Mouse (Mus musculus) ES-E14 (cell line): ENCODE measurements around the gene Gm11172. TPM values are rescaled to one million over a fixed set of nuclear protein-coding genes. Genes with fewer than 3 reads are reported as not detected.
"Not testable (repeated sequence)": the region's sequence is repeated elsewhere in the genome, so short reads cannot be mapped to it uniquely, and the experiment has no call there.

Experiments used
- DNase-seq: peaks from one replicate; pipeline ENCODE4 v3.0.0-alpha.2; 2013; ENCODE audit warnings: low read depth, low spot score
- H3K27ac ChIP-seq: 2 replicates; pipeline ENCODE4 v1.5.1; 2012; ENCODE audit warnings: low read depth, mild to moderate bottlenecking, low read length, moderate library complexity, mixed read lengths; ENCODE audit not compliant: poor library complexity, insufficient read depth, severe bottlenecking
- H3K36me3 ChIP-seq: 2 replicates; pipeline ENCODE4 v1.6.1; 2012; ENCODE audit warnings: mild to moderate bottlenecking, low read length, moderate library complexity, mixed read lengths; ENCODE audit not compliant: control insufficient read depth, poor library complexity, insufficient read depth, severe bottlenecking
- H3K4me1 ChIP-seq, 2 experiments: fragments of 150-350 bp in 1 of 2; sonication (generic) in 1 of 2; 2 replicates each; pipeline ENCODE4 v1.6.1; 2012; ENCODE audit warnings: low read length in 2 of 2, mild to moderate bottlenecking in 1 of 2, mixed read lengths in 1 of 2; ENCODE audit not compliant: control insufficient read depth in 2 of 2, insufficient read depth in 2 of 2, poor library complexity in 1 of 2
- H3K4me3 ChIP-seq, 2 experiments: fragments of 150-350 bp in 1 of 2; sonication (generic) in 1 of 2; 2 replicates each; pipeline ENCODE4 v1.5.1; 2012; ENCODE audit warnings: low read length in 2 of 2, low read depth in 1 of 2, mild to moderate bottlenecking in 1 of 2, mixed read lengths in 1 of 2; ENCODE audit not compliant: insufficient read depth in 1 of 2, poor library complexity in 1 of 2, severe bottlenecking in 1 of 2
- H3K9ac ChIP-seq: 2 replicates; pipeline ENCODE4 v1.6.1; 2012; ENCODE audit warnings: low read depth, mild to moderate bottlenecking, low read length, mixed read lengths; ENCODE audit not compliant: poor library complexity, insufficient read depth, severe bottlenecking
- H3K9me3 ChIP-seq: fragments of 150-350 bp; sonication (generic); 2 replicates; pipeline ENCODE4 v1.6.1; 2012; ENCODE audit warnings: low read depth, mild to moderate bottlenecking, low read length; ENCODE audit not compliant: control insufficient read depth, insufficient read depth
- CHD2 ChIP-seq: IDR thresholded peaks from 2 replicates; pipeline ENCODE4 v1.6.1; 2014; ENCODE audit warnings: mild to moderate bottlenecking, low read depth, low read length, inconsistent platforms
- HCFC1 ChIP-seq: IDR thresholded peaks from 2 replicates; pipeline ENCODE4 v1.6.1; 2012; ENCODE audit warnings: low read length, inconsistent platforms, borderline replicate concordance; ENCODE audit not compliant: insufficient read depth
- MAFK ChIP-seq: IDR thresholded peaks from 2 replicates; pipeline ENCODE4 v1.6.1; 2014; ENCODE audit warnings: mild to moderate bottlenecking, low read depth, low read length, inconsistent platforms; ENCODE audit not compliant: insufficient read depth
- ZC3H11A ChIP-seq: IDR thresholded peaks from 2 replicates; pipeline ENCODE4 v1.6.1; 2012; ENCODE audit warnings: low read depth, mild to moderate bottlenecking, inconsistent platforms, low read length, borderline replicate concordance
- ZNF384 ChIP-seq: IDR thresholded peaks from 2 replicates; pipeline ENCODE4 v1.6.1; 2012; ENCODE audit warnings: low read depth, low read length, inconsistent platforms
- in situ Hi-C, 2 experiments: fragments of 600-800 bp; cut with MboI; formaldehyde crosslinking; loops; one replicate each; pipeline ENCODE4 v1.15.1; 2025; ENCODE audit warnings: low sequenced_read_pairs in 2 of 2, inconsistent platforms in 1 of 2; ENCODE audit not compliant: unreplicated experiment in 2 of 2
- total RNA-seq: library from RNA; depleted of rRNA; stranded (reverse); fragments of 300-350 nt; gene quantifications from 2 replicates; pipeline ENCODE4 v1.2.3, GENCODE M21; 2012

The Gm11172 gene
- total RNA-seq, 1 experiment, result not detected

DNA sequence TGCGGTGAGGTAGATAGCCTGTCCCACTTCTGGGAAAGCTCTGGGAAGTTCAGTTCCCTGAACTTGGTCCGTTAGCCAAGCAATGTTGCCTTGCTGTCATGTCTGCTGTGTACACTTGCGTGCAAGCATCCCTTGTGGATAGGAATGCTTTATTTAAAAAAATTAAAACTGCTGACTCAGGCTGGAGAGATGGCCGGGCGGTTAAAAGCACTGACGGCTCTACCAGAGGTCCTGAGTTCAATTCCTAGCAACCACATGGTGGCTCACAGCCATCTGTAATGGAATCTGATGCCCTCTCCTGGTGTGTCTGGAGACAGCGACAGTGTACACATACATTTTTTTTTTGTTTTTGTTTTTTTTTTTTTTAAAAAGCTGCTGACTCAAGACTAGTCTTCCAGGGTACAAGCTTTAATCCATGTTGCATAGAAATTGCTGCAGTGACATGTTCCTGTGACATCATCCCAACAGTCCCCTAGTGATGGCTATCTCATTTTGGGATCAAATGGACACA is 25.1 kb upstream of the Gm11172 start:
- no peak for DNase-seq
- Histone ChIP-seq H3K27ac (no peak overlapping the region), H3K4me1 (peaks cover 7 to 15% of the 10 kb centered on the region in 2 experiments; a peak in 2 of 4 replicates), H3K4me3 (no peak overlapping the region), H3K36me3 (no peaks in the 10 kb centered on the region), H3K9me3 (no peaks in the 10 kb centered on the region), H3K9ac (no peak overlapping the region)
- in situ Hi-C loops, result loop anchor here in 1 of 2 experiments (10.0 kb wide), 1 partner anchor 373 kb away; the partner anchor contains the start of gene Nubp1
- TF ChIP-seq ZNF384 (0 out of 2 replicates have a peak, but pooled peaks have one; percentile 53), CHD2 (no peak), HCFC1 (no peak), MAFK (peak; percentile 82)

DNA sequence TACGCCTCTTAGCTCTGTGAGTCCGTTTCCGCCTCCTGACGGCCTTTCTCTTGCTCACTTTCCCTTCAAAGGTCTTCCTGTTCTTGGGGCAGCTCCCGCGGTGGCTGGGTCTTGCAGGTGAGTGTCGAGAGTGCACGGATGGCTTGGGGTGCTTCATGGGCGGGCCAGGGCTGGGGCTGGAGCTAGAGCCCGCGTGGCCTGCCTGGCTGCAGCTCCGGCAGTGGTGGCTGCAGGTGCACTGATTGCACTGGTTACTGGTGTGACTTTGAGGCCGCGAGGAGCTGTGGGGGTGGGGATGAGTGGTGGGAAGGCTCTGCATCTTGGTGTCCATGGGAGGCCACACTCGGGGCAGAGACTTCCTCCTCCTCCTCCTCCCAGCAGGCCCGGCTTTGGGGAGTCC is 24.4 kb upstream of the Gm11172 start, which contains the start of gene Tnp2:
Gene Tnp2, minus strand, starts transcription at position 390 of the 400 bp plus-strand sequence.
- Histone ChIP-seq H3K36me3 (no peaks in the 10 kb centered on the region), H3K9me3 (no peaks in the 10 kb centered on the region), H3K4me3 (peak within 1 kb of the TSS; percentile 19 to 50; a peak in 2 of 4 replicates), H3K4me1 (peaks cover 7 to 14% of the 10 kb centered on the region in 2 experiments; a peak in 2 of 4 replicates), H3K9ac (peak within 1 kb of the TSS; percentile 14), H3K27ac (no peak within 1 kb of the TSS)
- no peak for DNase-seq
- in situ Hi-C loops, result loop anchor here in 1 of 2 experiments (10.0 kb wide), 1 partner anchor 373 kb away; the partner anchor contains the start of gene Nubp1
- TF ChIP-seq ZNF384, result no peak
- TF ChIP-seq MAFK, result no peak
- TF ChIP-seq CHD2, result no peak
- TF ChIP-seq ZC3H11A, result no peak
- no peak for TF ChIP-seq HCFC1

GRCm38 (mm10) chr16:10788866-10789265 is 23.8 kb upstream of the Gm11172 start:
- H3K4me3 ChIP-seq, result no peak overlapping the region; a peak in 1 of 4 replicates
- DNase-seq, result no peak
- no peak overlapping the region for H3K9ac ChIP-seq
- peaks cover 7 to 14% of the 10 kb centered on the region in 2 experiments; a peak in 2 of 4 replicates for H3K4me1 ChIP-seq
- H3K9me3 ChIP-seq, result no peaks in the 10 kb centered on the region
- TF ChIP-seq ZC3H11A (no peak), HCFC1 (no peak), MAFK (no peak), CHD2 (no peak), ZNF384 (no peak)
- H3K27ac ChIP-seq, result no peak overlapping the region
- in situ Hi-C loops, result loop anchor here in 1 of 2 experiments (10.0 kb wide), 1 partner anchor 374 kb away; the partner anchor contains the start of gene Nubp1
- H3K36me3 ChIP-seq, result no peaks in the 10 kb centered on the region

- Histone ChIP-seq H3K4me1 (peaks cover 7 to 14% of the 10 kb centered on the region in 2 experiments; a peak in 2 of 4 replicates), H3K4me3 (no peak within 1 kb of the TSS), H3K9ac (no peak within 1 kb of the TSS), H3K9me3 (no peaks in the 10 kb centered on the region), H3K36me3 (no peaks in the 10 kb centered on the region), H3K27ac (no peak within 1 kb of the TSS)
- in situ Hi-C loops, result no loop called here
- DNase-seq, result no peak
- TF ChIP-seq HCFC1, result no peak
- no peak for TF ChIP-seq ZNF384
- TF ChIP-seq MAFK, result no peak
- no peak for TF ChIP-seq ZC3H11A
- no peak for TF ChIP-seq CHD2
Measured at GRCm38 (mm10) chr16:10790702-10791101, 22.0 kb upstream of the Gm11172 start, which contains the start of gene Prm3. Gene Prm3 (minus strand): TSS chr16:10790914.

DNA sequence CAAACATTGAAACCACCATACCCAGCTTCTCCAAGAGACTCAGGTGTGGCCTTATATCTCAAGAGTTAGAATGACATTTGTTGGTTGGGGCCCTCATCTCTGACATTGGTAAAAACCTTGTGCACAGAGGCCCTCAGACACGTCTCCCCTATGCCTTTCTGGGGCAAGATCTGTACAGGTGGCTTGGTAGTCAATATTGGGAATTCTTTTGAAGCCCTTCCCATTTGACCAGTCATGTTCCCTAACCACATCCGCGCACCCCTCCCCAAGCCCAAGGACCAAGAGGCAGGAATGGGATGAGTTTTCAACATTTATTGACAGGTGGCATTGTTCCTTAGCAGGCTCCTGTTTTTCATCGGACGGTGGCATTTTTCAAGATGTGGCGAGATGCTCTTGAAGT is 16.7 kb upstream of the Gm11172 start, which contains the start of gene Prm2:
Gene Prm2, minus strand, starts transcription at position 101 of the 400 bp plus-strand sequence.
- no peak for DNase-seq
- H3K36me3 ChIP-seq, result no peaks in the 10 kb centered on the region
- H3K4me1 ChIP-seq, result no peaks in the 10 kb centered on the region
- TF ChIP-seq MAFK (no peak), HCFC1 (no peak), ZNF384 (no peak), ZC3H11A (no peak), CHD2 (no peak)
- H3K27ac ChIP-seq, result no peak within 1 kb of the TSS
- H3K9ac ChIP-seq, result no peak within 1 kb of the TSS
- in situ Hi-C loops, result no loop called here
- no peaks in the 10 kb centered on the region for H3K9me3 ChIP-seq
- H3K4me3 ChIP-seq, result no peak within 1 kb of the TSS

DNA sequence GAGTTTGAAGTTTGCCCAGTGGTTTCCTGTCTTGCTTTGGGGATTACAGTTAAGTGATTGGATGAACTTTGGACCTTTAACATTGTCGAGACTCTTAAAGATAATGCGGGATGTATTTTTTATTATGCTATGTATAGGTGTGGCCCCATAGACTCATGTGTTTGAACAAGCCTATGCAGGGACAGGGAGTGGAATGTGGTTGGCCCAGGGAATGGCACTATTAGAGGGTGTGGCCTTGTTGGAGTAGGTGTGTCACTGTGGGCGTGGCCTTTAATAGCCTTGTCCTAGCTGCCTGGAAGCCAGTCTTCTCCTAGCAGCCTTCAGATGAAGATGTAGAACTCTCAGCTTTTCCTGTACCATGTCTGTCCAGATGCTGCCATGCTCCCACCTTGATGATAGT is 10.3 kb upstream of the Gm11172 start:
- H3K9me3 ChIP-seq, H3K9ac ChIP-seq, DNase-seq, H3K27ac ChIP-seq, H3K36me3 ChIP-seq, in situ Hi-C loops, H3K4me3 ChIP-seq, H3K4me1 ChIP-seq: not testable (repeated sequence)
